ENCODE assay signal across 25 mouse cellular contexts in genomic region chr13:104029511-104029910, GRCm38 (mm10).
DNase-seq lines count a peak whose midpoint lies in the region; ATAC-seq and TF ChIP-seq lines count a peak whose summit lies in the region.
"Had no signal": no experiment of that assay in that cellular context is flagged by ENCODE, and none has a peak within 500 bp of the region (broad histone marks: within the 10 kb centered on the region; RNA-seq: fewer than 3 reads in every experiment).

No protein-coding gene starts in this region.

- H3K9me3 ChIP-seq in intestine, embryonic 15.5 days = no peaks in the 10 kb centered on the region
- H3K9me3 ChIP-seq in liver, embryonic 13.5 days (replicated peaks) = no peaks in the 10 kb centered on the region
- H3K9me3 ChIP-seq in hindbrain, postnatal 0 days (ENCODE audit: low read length) = no peaks in the 10 kb centered on the region
- H3K9me3 ChIP-seq: embryonic facial prominence, embryonic 13.5 days; forebrain, embryonic 10.5 days; forebrain, embryonic 15.5 days; hindbrain, embryonic 12.5 days; neural tube, embryonic 13.5 days had no signal

- peaks cover 27% of the 10 kb centered on the region for H3K4me1 ChIP-seq in intestine, embryonic 15.5 days (replicated peaks)
- peaks cover 51% of the 10 kb centered on the region for H3K4me1 ChIP-seq in liver, embryonic 13.5 days (replicated peaks)
- H3K4me1 ChIP-seq in hindbrain, postnatal 0 days (ENCODE audit: insufficient read depth, low read length) = no peaks in the 10 kb centered on the region

- DNase-seq in liver, embryonic 13.5 days = no peak
- DNase-seq in hindbrain, postnatal 0 days (ENCODE audit: low spot score) = no peak
- no peak for DNase-seq in kidney, postnatal 10 days
- DNase-seq: adrenal gland, adult 8-10 months; B cell, adult 2 months; cerebellum, adult 11 months; cerebellum, adult 9-11 months; gastrocnemius, adult 2 months; gastrocnemius, postnatal 36 days; heart, adult 18-20 months; heart, postnatal 36 days; kidney, postnatal 14 days; lung, embryonic 14.5 days; right cerebral cortex, postnatal 4 days had no signal

- H3K4me3 ChIP-seq in intestine, embryonic 15.5 days (replicated peaks) = no peak overlapping the region
- H3K4me3 ChIP-seq in liver, embryonic 13.5 days (replicated peaks) = no peak overlapping the region
- no peak overlapping the region for H3K4me3 ChIP-seq in hindbrain, postnatal 0 days (ENCODE audit: low read length)
- H3K4me3 ChIP-seq: embryonic facial prominence, embryonic 13.5 days; forebrain, embryonic 10.5 days; forebrain, embryonic 15.5 days; gastrocnemius, adult 2 months; hindbrain, embryonic 12.5 days; layer of hippocampus, adult 2 months; neural tube, embryonic 13.5 days had no signal

- ATAC-seq in intestine, embryonic 15.5 days = peak; percentile 82
- ATAC-seq in liver, embryonic 13.5 days (ENCODE audit: low read depth) = peak; percentile 66
- 0 out of 2 replicates have a peak, but pooled peaks have one; percentile 31 for ATAC-seq in megakaryocyte-erythroid progenitor cell, adult 5-6 weeks (replicated peaks; ENCODE audit: low FRiP score, low TSS enrichment, poor library complexity, severe bottlenecking)
- no peak for ATAC-seq in hindbrain, postnatal 0 days
- ATAC-seq in activated CD4-positive, CD25-positive, alpha-beta regulatory T cell, adult 4 months = no peak
- ATAC-seq: forebrain, embryonic 15.5 days had no signal

- H3K27me3 ChIP-seq in intestine, embryonic 15.5 days (replicated peaks) = no peaks in the 10 kb centered on the region
- H3K27me3 ChIP-seq in liver, embryonic 13.5 days = no peaks in the 10 kb centered on the region
- H3K27me3 ChIP-seq in hindbrain, postnatal 0 days (ENCODE audit: insufficient read depth, low read length) = no peaks in the 10 kb centered on the region
- H3K27me3 ChIP-seq: embryonic facial prominence, embryonic 13.5 days; forebrain, embryonic 15.5 days had no signal

- peak overlapping the region; percentile 13; the same call in 1 of the 2 replicates for H3K4me2 ChIP-seq in intestine, embryonic 15.5 days (replicated peaks)
- H3K4me2 ChIP-seq in liver, embryonic 13.5 days = peak overlapping the region; percentile 21
- no peak overlapping the region for H3K4me2 ChIP-seq in hindbrain, postnatal 0 days (ENCODE audit: low read depth, low read length)
- H3K4me2 ChIP-seq: embryonic facial prominence, embryonic 13.5 days; forebrain, embryonic 15.5 days; heart, embryonic 11.5 days; hindbrain, embryonic 12.5 days; lung, embryonic 14.5 days; midbrain, embryonic 11.5 days; neural tube, embryonic 13.5 days had no signal

- no peaks in the 10 kb centered on the region for H3K36me3 ChIP-seq in intestine, embryonic 15.5 days
- H3K36me3 ChIP-seq in liver, embryonic 13.5 days = no peaks in the 10 kb centered on the region
- H3K36me3 ChIP-seq in hindbrain, postnatal 0 days (ENCODE audit: insufficient read depth, low read length) = no peaks in the 10 kb centered on the region
- H3K36me3 ChIP-seq: embryonic facial prominence, embryonic 13.5 days; hindbrain, embryonic 12.5 days had no signal

- no peak for TF ChIP-seq CTCF in hindbrain, postnatal 0 days (IDR thresholded peaks at IDR 0.05; ENCODE audit: low read depth)

- no peak overlapping the region for H3K9ac ChIP-seq in intestine, embryonic 15.5 days
- no peak overlapping the region for H3K9ac ChIP-seq in liver, embryonic 13.5 days
- no peak overlapping the region for H3K9ac ChIP-seq in hindbrain, postnatal 0 days (replicated peaks; ENCODE audit: low read length)
- H3K9ac ChIP-seq: embryonic facial prominence, embryonic 13.5 days; forebrain, embryonic 15.5 days; hindbrain, embryonic 12.5 days; lung, embryonic 14.5 days; neural tube, embryonic 13.5 days had no signal

- peak overlapping the region; percentile 90 for H3K27ac ChIP-seq in intestine, embryonic 15.5 days
- no peak overlapping the region for H3K27ac ChIP-seq in liver, embryonic 13.5 days
- H3K27ac ChIP-seq in hindbrain, postnatal 0 days = no peak overlapping the region
- H3K27ac ChIP-seq: embryonic facial prominence, embryonic 13.5 days; forebrain, embryonic 10.5 days; forebrain, embryonic 15.5 days; gastrocnemius, adult 2 months; hindbrain, embryonic 12.5 days; layer of hippocampus, adult 2 months; neural tube, embryonic 13.5 days had no signal

Comparison
In these comparisons a context has a peak if more than half of its experiments do, and no peak if none do; other contexts are left out.
1. ATAC-seq: peak in intestine, embryonic 15.5 days (single experiment), liver, embryonic 13.5 days (single experiment) and megakaryocyte-erythroid progenitor cell, adult 5-6 weeks (single experiment); none in hindbrain, postnatal 0 days (single experiment) and activated CD4-positive, CD25-positive, alpha-beta regulatory T cell, adult 4 months (single experiment).